Mouse (Mus musculus) MEL (cell line): ENCODE data around the gene Eral1. TPM values are rescaled to one million over a fixed set of nuclear protein-coding genes. Genes with fewer than 3 reads are reported as not detected.

Source experiments
- DNase-seq: peaks from one replicate; pipeline ENCODE4 v3.0.0; 2011; ENCODE audit warnings: low read depth, low spot score
- H3K27ac ChIP-seq: 2 replicates; pipeline ENCODE4 v1.5.1; 2012; ENCODE audit warnings: low read depth, mild to moderate bottlenecking, control low read depth, low read length, moderate library complexity; ENCODE audit not compliant: control insufficient read depth
- H3K27me3 ChIP-seq, 2 experiments: fragments of 150-350 bp in 1 of 2; sonication (generic) in 1 of 2; 2 replicates each; pipeline ENCODE4 v1.6.1; 2012; ENCODE audit warnings: low read length in 2 of 2, mild to moderate bottlenecking in 2 of 2, improper control_type of control experiment in 1 of 2, moderate library complexity in 1 of 2; ENCODE audit not compliant: insufficient read depth in 2 of 2, control insufficient read depth in 1 of 2
- H3K36me3 ChIP-seq, 2 experiments: 2 replicates each; pipeline ENCODE4 v1.6.1; 2012 to 2014; ENCODE audit warnings: low read length in 2 of 2, improper control_type of control experiment in 1 of 2, inconsistent platforms in 1 of 2, mild to moderate bottlenecking in 1 of 2; ENCODE audit not compliant: insufficient read depth in 2 of 2, control insufficient read depth in 1 of 2
- H3K4me1 ChIP-seq, 2 experiments: fragments of 150-350 bp in 1 of 2; sonication (generic) in 1 of 2; 2 replicates each; pipeline ENCODE4 v1.6.1; 2012; ENCODE audit warnings: low read length in 2 of 2, improper control_type of control experiment in 1 of 2, mild to moderate bottlenecking in 1 of 2; ENCODE audit not compliant: insufficient read depth in 2 of 2, control insufficient read depth in 1 of 2
- H3K4me3 ChIP-seq, 2 experiments: fragments of 150-350 bp in 1 of 2; sonication (generic) in 1 of 2; 2 replicates each; pipeline ENCODE4 v1.5.1; 2012; ENCODE audit warnings: low read depth in 2 of 2, low read length in 2 of 2, mild to moderate bottlenecking in 2 of 2, moderate library complexity in 2 of 2, control low read depth in 1 of 2, improper control_type of control experiment in 1 of 2; ENCODE audit not compliant: control insufficient read depth in 1 of 2, insufficient read depth in 1 of 2
- H3K79me2 ChIP-seq: 2 replicates; pipeline ENCODE4 v1.6.1; 2012; ENCODE audit warnings: mild to moderate bottlenecking, low read length, moderate library complexity; ENCODE audit not compliant: control insufficient read depth, poor library complexity, insufficient read depth
- H3K9ac ChIP-seq: 2 replicates; pipeline ENCODE4 v1.6.1; 2012; ENCODE audit warnings: low read depth, mild to moderate bottlenecking, control low read depth, low read length, moderate library complexity; ENCODE audit not compliant: control insufficient read depth, poor library complexity, severe bottlenecking
- H3K9me3 ChIP-seq: fragments of 150-350 bp; sonication (generic); replicated peaks from 2 replicates; pipeline ENCODE4 v1.6.1; 2012; ENCODE audit warnings: mild to moderate bottlenecking, low read length, improper control_type of control experiment, moderate library complexity; ENCODE audit not compliant: insufficient read depth
- BHLHE40 ChIP-seq: IDR thresholded peaks from 2 replicates; pipeline ENCODE4 v1.6.1; 2012; ENCODE audit warnings: low read depth, mild to moderate bottlenecking, inconsistent platforms, low read length, improper control_type of control experiment, borderline replicate concordance
- CHD2 ChIP-seq: IDR thresholded peaks from 2 replicates; pipeline ENCODE4 v1.6.1; 2011; ENCODE audit warnings: low read length, improper control_type of control experiment
- CTCF ChIP-seq, 3 experiments: IDR thresholded peaks in 2 of 3; conservative IDR thresholded peaks in 1 of 3; 2 replicates each; pipeline ENCODE4 v1.5.1; 2011 to 2012; ENCODE audit warnings: low read length in 3 of 3, low read depth in 2 of 3, mild to moderate bottlenecking in 2 of 3, improper control_type of control experiment in 1 of 3, inconsistent platforms in 1 of 3, mixed read lengths in 1 of 3, moderate library complexity in 1 of 3; ENCODE audit not compliant: control insufficient read depth in 1 of 3, insufficient read depth in 1 of 3, poor library complexity in 1 of 3, severe bottlenecking in 1 of 3
- ELF1 ChIP-seq: IDR thresholded peaks from 2 replicates; pipeline ENCODE4 v1.6.1; 2014; ENCODE audit warnings: low read depth, mild to moderate bottlenecking, inconsistent platforms, low read length, improper control_type of control experiment, moderate library complexity
- EP300 ChIP-seq, 2 experiments: IDR thresholded peaks; 2 replicates each; pipeline ENCODE4 v1.6.1; 2011; ENCODE audit warnings: improper control_type of control experiment in 2 of 2, low read length in 2 of 2, low read depth in 1 of 2, mild to moderate bottlenecking in 1 of 2
- ETS1 ChIP-seq: IDR thresholded peaks from 2 replicates; pipeline ENCODE4 v1.6.1; 2012; ENCODE audit warnings: low read depth, mild to moderate bottlenecking, inconsistent platforms, low read length, improper control_type of control experiment, moderate library complexity
- GATA1 ChIP-seq: IDR thresholded peaks from 2 replicates; pipeline ENCODE4 v1.6.1; 2011; ENCODE audit warnings: low read depth, low read length, improper control_type of control experiment
- JUND ChIP-seq: IDR thresholded peaks from 2 replicates; pipeline ENCODE4 v1.6.1; 2011; ENCODE audit warnings: low read depth, mild to moderate bottlenecking, improper control_type of control experiment, low read length
- KAT2A ChIP-seq: conservative IDR thresholded peaks from 2 replicates; pipeline ENCODE4 v1.6.1; 2012; ENCODE audit warnings: low read depth, low read length, improper control_type of control experiment, inconsistent platforms
- MAX ChIP-seq: IDR thresholded peaks from 2 replicates; pipeline ENCODE4 v1.6.1; 2011; ENCODE audit warnings: low read length, improper control_type of control experiment
- MAZ ChIP-seq: IDR thresholded peaks from 2 replicates; pipeline ENCODE4 v1.6.1; 2012; ENCODE audit warnings: low read depth, mild to moderate bottlenecking, inconsistent platforms, low read length, improper control_type of control experiment
- MEF2A ChIP-seq: IDR thresholded peaks from 2 replicates; pipeline ENCODE4 v1.6.1; 2014; ENCODE audit warnings: low read depth, mild to moderate bottlenecking, inconsistent platforms, low read length, improper control_type of control experiment; ENCODE audit not compliant: poor library complexity, insufficient replicate concordance, severe bottlenecking; ENCODE audit errors: extremely low read depth
- MXI1 ChIP-seq: IDR thresholded peaks from 2 replicates; pipeline ENCODE4 v1.6.1; 2011; ENCODE audit warnings: mild to moderate bottlenecking, low read depth, low read length, improper control_type of control experiment
- MYB ChIP-seq: IDR thresholded peaks from 2 replicates; pipeline ENCODE4 v1.6.1; 2011; ENCODE audit warnings: mild to moderate bottlenecking, low read depth, low read length, improper control_type of control experiment
- MYC ChIP-seq: IDR thresholded peaks from 2 replicates; pipeline ENCODE4 v1.6.1; 2011; ENCODE audit warnings: low read depth, mild to moderate bottlenecking, low read length, improper control_type of control experiment, moderate library complexity
- NRF1 ChIP-seq: IDR thresholded peaks from 2 replicates; pipeline ENCODE4 v1.6.1; 2014; ENCODE audit warnings: low read depth, mild to moderate bottlenecking, inconsistent platforms, low read length, improper control_type of control experiment, moderate library complexity; ENCODE audit not compliant: poor library complexity, insufficient read depth, severe bottlenecking
- RAD21 ChIP-seq: IDR thresholded peaks from 2 replicates; pipeline ENCODE4 v1.6.1; 2011; ENCODE audit warnings: mild to moderate bottlenecking, low read depth, low read length, improper control_type of control experiment
- SIN3A ChIP-seq: IDR thresholded peaks from 2 replicates; pipeline ENCODE4 v1.6.1; 2012; ENCODE audit warnings: low read length, improper control_type of control experiment, inconsistent platforms
- SMC3 ChIP-seq: IDR thresholded peaks from 2 replicates; pipeline ENCODE4 v1.6.1; 2011; ENCODE audit warnings: low read depth, low read length, improper control_type of control experiment
- TBP ChIP-seq: IDR thresholded peaks from 2 replicates; pipeline ENCODE4 v1.8.0; 2011; ENCODE audit warnings: low read depth, low read length, improper control_type of control experiment
- UBTF ChIP-seq: IDR thresholded peaks from 2 replicates; pipeline ENCODE4 v1.6.1; 2012; ENCODE audit warnings: low read depth, mild to moderate bottlenecking, inconsistent platforms, low read length, improper control_type of control experiment, moderate library complexity, borderline replicate concordance; ENCODE audit not compliant: insufficient read depth
- USF1 ChIP-seq: IDR thresholded peaks from 2 replicates; pipeline ENCODE4 v1.6.1; 2014; ENCODE audit warnings: low read depth, mild to moderate bottlenecking, inconsistent platforms, low read length, improper control_type of control experiment, moderate library complexity
- USF2 ChIP-seq, 2 experiments: IDR thresholded peaks; 2 replicates each; pipeline ENCODE4 v1.6.1; 2011 to 2012; ENCODE audit warnings: improper control_type of control experiment in 2 of 2, low read length in 2 of 2, borderline replicate concordance in 1 of 2, inconsistent platforms in 1 of 2, low read depth in 1 of 2, mild to moderate bottlenecking in 1 of 2; ENCODE audit not compliant: insufficient read depth in 1 of 2
- ZC3H11A ChIP-seq: IDR thresholded peaks from 2 replicates; pipeline ENCODE4 v1.6.1; 2012; ENCODE audit warnings: low read depth, mild to moderate bottlenecking, inconsistent platforms, low read length, improper control_type of control experiment
- ZMIZ1 ChIP-seq: IDR thresholded peaks from 2 replicates; pipeline ENCODE4 v1.6.1; 2012; ENCODE audit warnings: low read depth, mild to moderate bottlenecking, inconsistent platforms, low read length, improper control_type of control experiment, moderate library complexity
- ZNF384 ChIP-seq: IDR thresholded peaks from 2 replicates; pipeline ENCODE4 v1.6.1; 2012; ENCODE audit warnings: low read depth, mild to moderate bottlenecking, inconsistent platforms, low read length, improper control_type of control experiment
- polyA plus RNA-seq, 2 experiments: library from polyadenylated mRNA; stranded (reverse) in 1 of 2; unstranded in 1 of 2; fragments of >175 nt in 1 of 2; fragments of >200 nt in 1 of 2; gene quantifications; 2 replicates each; pipeline versions ENCODE4 v1.2.1 to v1.2.4; 2012; ENCODE audit warnings: low replicate concordance in 2 of 2, low read depth in 1 of 2; ENCODE audit not compliant: insufficient read length in 2 of 2, insufficient read depth in 1 of 2, missing spikeins in 1 of 2
- total RNA-seq: library from RNA; depleted of rRNA; stranded (reverse); fragments of 300-350 nt; gene quantifications from 2 replicates; pipeline ENCODE4 v1.2.3, GENCODE M21; 2012

Gene Eral1
- total and polyA plus RNA-seq, 3 experiments: 38.4 to 43.5 TPM; not detected in 1

DNA sequence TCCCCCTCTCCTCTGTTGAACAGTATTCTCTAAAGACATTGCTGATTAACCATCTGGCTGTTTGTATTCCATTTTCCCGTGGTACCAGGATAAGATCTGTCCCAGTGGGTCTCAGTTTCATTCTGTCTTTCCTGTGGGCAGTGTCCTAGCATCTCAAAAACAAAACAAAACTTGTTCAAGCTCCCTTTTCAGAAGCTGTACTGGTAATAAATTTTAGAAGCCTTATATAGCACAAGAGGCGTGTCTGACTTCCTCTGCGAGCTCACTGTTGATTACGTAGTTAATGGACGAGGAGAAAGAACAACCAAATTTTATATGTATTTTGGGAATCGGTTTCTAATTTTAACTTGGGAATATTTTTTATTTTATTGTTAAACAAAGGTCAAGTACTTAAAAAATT is 45.5 kb upstream of the Eral1 start:
- peak overlapping the region; percentile 62 for H3K27ac ChIP-seq
- H3K4me3 ChIP-seq: peak overlapping the region; percentile 52 to 86

DNA sequence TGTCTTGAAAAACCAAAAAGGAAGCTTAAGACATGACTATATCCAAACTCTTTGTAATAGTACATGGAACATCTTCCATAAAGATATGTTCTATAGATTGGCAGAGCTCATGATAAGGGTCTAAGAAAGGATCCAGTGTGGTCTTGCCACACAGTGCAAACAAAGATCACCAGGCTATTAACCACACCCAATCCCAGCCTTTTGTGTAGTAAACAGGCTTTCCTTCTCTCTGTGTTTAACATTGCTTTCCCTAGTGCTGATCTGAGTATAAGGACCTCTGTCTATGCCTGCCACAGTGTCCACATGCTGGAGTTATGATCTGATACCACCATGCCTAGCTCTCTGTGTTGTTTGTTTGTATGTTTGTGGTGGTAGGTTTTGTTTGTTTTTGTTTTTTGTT is 43.6 kb upstream of the Eral1 start:
- Histone ChIP-seq H3K27me3 (no peaks in the 10 kb centered on the region), H3K79me2 (peaks cover 11% of the 10 kb centered on the region; the same call in 1 of the 2 replicates), H3K9ac (no peak overlapping the region), H3K36me3 (peaks cover 0 to 57% of the 10 kb centered on the region in 2 experiments; a peak in 2 of 4 replicates), H3K4me1 (peaks cover 29 to 44% of the 10 kb centered on the region in 2 experiments), H3K4me3 (no peak overlapping the region), H3K9me3 (no peaks in the 10 kb centered on the region), H3K27ac (no peak overlapping the region)
- no peak for DNase-seq
- TF ChIP-seq SIN3A: peak; percentile 21; the same call in 1 of the 2 replicates
- TF ChIP-seq ELF1: no peak
- TF ChIP-seq JUND: no peak
- no peak for TF ChIP-seq MYC
- no peak for TF ChIP-seq ZNF384
- no peak for TF ChIP-seq UBTF
- no peak for TF ChIP-seq ZMIZ1
- TF ChIP-seq CHD2: no peak
- no peak for TF ChIP-seq USF2 (IDR thresholded peaks at IDR 0.05; ENCODE audit: borderline replicate concordance in 1 of 2, insufficient read depth in 1 of 2, low read depth in 1 of 2, low read length in 2 of 2)
- TF ChIP-seq NRF1: no peak
- no peak for TF ChIP-seq MEF2A
- TF ChIP-seq GATA1: 0 out of 2 replicates have a peak, but pooled peaks have one; percentile 4
- TF ChIP-seq MAZ: no peak
- TF ChIP-seq KAT2A: no peak
- no peak for TF ChIP-seq CTCF (IDR thresholded peaks at IDR 0.05 in 2 of 3, conservative IDR thresholded peaks at IDR 0.05 in 1 of 3; ENCODE audit: control insufficient read depth in 1 of 3, insufficient read depth in 1 of 3, low read depth in 2 of 3, low read length in 3 of 3, poor library complexity in 1 of 3, severe bottlenecking in 1 of 3)
- TF ChIP-seq BHLHE40: no peak

More for the DNA sequence above, 45.5 kb upstream of the Eral1 start:
- H3K9me3 ChIP-seq: no peaks in the 10 kb centered on the region
- H3K79me2 ChIP-seq: peaks cover 8% of the 10 kb centered on the region; the same call in 1 of the 2 replicates
- peaks cover 37 to 39% of the 10 kb centered on the region in 2 experiments for H3K4me1 ChIP-seq
- DNase-seq: peak; percentile 61
- peaks cover 0 to 55% of the 10 kb centered on the region in 2 experiments; a peak in 2 of 4 replicates for H3K36me3 ChIP-seq
- H3K9ac ChIP-seq: peak overlapping the region; percentile 63
- TF ChIP-seq KAT2A (no peak), SIN3A (peak; percentile 35; the same call in 1 of the 2 replicates), ZC3H11A (no peak), ETS1 (0 out of 2 replicates have a peak, but pooled peaks have one; percentile 12), RAD21 (no peak), MAX (no peak), TBP (no peak), ZNF384 (0 out of 2 replicates have a peak, but pooled peaks have one; percentile 32), USF1 (no peak), EP300 (IDR thresholded peaks at IDR 0.05; ENCODE audit: low read depth in 1 of 2, low read length in 2 of 2) (0 out of 4 replicates have a peak, but pooled peaks of 1 of the 2 experiments have one; percentile 13), MYB (no peak), SMC3 (no peak), MXI1 (peak; percentile 56; the same call in 1 of the 2 replicates)
- no peaks in the 10 kb centered on the region for H3K27me3 ChIP-seq
